Mouse (Mus musculus) CH12F3 (cell line): ENCODE measurements around the gene Tceal3.
"Not testable (repeated sequence)": the region's sequence is repeated elsewhere in the genome, so short reads cannot be mapped to it uniquely, and the experiment has no call there.

Experiments
- in situ Hi-C: fragments of 300-500 bp; cut with MboI; formaldehyde crosslinking; loops from 2 replicates; pipeline ENCODE4 v1.14.3; 2020; ENCODE audit warnings: low sequenced_read_pairs

Gene Tceal3

DNA sequence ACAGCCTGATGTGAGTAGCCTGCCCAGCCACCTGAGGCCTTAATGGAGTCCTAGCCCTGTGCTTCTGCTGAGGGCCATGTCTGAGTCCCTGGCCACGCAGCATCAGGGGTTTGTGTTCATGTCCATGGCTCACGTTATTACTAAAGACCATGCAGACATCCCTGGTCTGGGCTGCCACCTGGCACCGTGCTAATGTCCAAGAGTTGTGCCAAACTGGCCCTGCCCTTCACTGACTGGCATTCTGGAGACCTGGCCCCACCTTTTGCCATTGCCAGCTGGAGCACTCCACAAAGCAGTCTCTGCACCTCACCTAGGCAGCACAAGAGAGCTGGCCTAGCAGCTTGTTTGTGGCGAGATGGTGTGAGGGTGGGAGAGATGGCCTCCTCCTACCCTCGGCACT, 102.6 kb downstream of the Tceal3 start:
- in situ Hi-C loops = no loop called here

DNA sequence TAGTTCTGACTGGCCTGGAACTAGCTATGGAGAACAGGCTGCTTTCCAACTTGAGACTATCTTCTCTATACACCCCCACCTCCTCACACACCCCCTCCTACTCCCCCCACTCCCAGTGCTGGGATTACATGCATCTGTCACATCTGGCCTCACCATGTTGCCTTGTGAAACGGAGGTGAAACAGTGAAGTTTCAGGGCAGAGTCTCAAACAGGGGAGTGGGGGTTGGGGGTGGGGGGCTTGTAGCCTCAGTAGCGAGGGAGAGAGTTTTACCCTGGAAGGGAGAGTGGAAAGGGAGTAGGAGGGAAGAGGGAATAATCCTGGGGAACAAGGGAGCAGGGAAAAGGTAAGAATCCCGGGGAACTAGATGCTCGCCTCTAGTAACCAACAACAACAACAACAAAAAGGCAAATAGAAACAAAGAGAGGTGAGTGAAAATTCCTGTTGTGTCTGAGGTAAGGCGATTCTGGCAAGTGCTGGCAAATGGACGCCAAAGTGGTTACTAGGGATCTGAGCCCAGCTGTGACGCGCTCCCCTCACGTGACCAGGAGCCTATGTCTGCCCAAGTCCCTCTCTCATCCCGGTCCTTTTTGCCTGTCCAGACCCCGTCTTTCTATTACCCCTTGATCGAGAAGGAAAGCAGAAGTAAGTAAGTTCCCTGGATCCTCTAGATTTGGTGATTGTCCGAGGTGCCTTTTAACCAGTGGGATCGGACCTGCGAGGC, 117.0 kb downstream of the Tceal3 start, which contains the start of gene Tceal1:
Gene Tceal1 (plus strand): TSS at position 537 of the 722 bp plus-strand sequence.
- in situ Hi-C loops = no loop called here

DNA sequence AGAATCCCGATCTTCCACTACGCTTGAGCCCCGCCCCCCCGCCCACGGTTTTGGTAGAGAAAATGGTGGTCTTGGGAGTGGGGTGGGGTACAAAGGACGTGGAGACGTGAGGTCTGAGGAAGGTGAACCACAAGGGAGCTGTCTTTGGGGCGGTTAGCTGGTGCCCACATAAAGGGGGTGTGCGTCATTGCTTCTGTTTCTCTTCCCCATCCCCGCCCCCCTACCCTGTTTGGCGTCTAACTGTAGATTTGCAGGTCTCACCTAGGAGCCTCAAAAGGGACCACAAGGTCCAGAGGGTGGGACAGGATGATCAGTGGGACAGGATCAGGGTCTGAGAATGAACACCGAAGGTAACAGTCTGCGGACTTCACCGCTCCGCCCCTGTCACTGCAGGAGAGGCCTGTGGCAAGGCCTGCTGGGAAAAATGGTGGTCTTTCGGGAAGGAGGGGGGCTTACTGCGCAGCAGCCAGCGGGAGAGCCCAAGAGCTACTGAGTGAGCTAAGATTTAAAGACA, 117.6 kb downstream of the Tceal3 start:
- in situ Hi-C loops = no loop called here

DNA sequence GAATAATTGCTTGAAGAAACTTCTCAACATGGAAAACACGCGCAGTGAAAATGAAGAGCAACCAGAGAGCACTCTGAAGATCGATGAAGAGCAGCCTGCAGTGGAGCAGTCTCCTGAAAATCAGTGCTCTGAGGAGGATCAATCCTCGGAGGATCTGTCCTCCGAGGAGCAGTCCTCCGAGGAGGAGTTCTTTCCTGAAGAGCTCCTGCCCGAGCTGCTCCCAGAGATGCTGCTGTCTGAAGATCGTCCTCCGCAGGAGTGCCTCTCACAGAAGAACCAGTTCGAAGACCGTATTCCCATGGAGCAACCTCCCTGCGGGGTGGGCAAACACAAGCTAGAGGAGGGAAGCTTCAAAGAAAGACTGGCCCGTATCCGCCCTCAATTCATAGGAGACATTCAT, 118.1 kb downstream of the Tceal3 start:
- in situ Hi-C loops = no loop called here

DNA sequence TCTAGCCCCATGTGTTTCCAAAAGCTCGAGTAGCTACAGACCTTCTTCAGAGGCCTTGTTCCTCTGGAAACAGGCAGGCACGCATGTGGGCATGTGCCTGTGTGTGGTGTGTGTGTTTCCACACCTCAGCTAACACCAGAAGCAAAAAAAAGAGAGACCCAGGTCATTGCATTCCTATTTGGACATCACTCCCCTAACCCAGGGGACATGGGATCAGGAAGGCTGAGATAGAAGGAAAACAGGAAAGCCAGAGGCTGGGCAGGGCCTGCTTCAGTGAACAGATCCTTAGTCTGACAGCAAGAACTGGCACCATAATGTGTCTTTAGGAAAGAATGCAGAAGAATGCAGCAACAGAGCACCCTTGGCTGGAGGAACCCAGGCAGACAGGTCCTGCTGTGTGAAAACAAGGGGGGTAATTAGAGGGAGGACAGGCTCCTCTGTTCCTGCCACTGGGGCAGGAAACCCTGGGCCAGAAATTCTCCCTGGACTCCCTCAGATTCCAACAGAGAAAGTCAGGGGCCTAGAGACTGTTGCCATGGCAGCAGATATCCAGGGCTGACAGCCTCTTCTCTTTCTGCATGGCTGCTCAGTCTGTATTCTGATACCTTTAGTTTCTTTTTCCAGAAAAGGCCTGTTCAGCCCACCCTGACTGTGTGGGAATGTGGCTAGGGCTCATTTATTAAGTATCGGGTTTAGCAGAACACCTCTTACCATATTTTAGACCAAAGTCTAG, 124.3 kb downstream of the Tceal3 start:
- in situ Hi-C loops = not testable (repeated sequence)
